Mouse (Mus musculus): ENCODE results near the gene Fuz.
"Not testable (repeated sequence)": the region's sequence is repeated elsewhere in the genome, so short reads cannot be mapped to it uniquely, and the experiment has no call there.

The Fuz gene

DNA sequence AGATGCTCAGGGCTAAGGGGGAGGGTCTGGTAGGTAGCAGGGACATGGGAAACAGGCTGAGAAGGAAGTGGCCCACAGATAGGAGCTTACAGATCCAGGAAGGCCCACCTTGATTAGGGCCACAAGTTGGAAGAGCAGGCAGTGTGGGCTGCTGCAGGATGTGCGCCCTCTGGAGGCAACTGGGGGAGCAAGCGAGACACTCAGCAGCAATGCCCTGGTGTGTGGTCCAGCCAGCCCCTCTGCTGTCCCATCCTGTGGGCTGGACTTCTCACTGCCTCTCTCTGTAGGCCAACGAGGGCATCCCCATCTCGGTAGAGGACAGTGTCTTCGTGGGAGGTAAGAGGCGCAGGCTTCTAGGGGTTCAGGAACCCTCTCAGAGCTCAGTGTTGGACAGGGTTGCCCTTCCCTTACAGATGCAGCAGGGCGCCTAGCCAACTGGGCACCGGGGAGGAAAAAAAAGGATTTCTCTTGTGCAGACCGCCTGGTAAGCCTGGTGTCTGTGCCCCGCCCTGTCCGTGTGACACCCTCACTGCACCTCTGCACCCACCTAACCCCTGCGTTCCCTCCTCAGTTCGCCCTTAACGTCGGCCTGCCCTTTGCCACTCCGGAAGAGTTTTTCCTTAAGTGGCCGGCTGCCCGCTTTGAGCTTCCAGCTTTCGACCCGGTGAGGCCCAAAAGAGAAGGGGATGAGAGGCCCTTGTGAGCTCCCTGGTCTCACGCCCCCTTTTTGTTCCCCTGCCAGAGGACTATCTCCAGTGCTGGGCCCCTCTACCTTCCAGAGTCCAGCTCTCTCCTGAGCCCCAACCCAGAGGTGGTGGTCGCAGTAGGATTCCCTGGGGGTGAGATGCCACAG is 35.1 kb upstream of the Fuz start:
- in situ Hi-C loops (cut with MboI; ENCODE audit: low sequenced_read_pairs), result no loop called here

DNA sequence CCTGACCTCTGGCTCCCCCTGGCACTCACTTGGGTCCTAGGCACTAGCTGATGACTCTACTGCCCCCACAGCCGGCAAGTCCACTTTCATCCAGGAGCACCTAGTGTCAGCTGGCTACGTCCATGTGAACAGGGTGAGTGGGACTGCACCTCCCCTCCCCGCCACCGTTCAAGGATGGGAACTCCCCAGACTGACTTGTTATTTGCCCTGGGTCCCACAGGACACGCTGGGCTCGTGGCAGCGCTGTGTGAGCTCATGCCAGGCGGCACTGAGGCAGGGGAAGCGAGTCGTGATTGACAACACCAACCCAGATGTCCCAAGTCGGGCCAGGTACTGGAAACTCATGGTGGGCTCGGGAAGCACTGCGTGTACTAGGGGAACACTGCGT is 34.5 kb upstream of the Fuz start:
- in situ Hi-C loops (cut with MboI; ENCODE audit: low sequenced_read_pairs), result no loop called here

DNA sequence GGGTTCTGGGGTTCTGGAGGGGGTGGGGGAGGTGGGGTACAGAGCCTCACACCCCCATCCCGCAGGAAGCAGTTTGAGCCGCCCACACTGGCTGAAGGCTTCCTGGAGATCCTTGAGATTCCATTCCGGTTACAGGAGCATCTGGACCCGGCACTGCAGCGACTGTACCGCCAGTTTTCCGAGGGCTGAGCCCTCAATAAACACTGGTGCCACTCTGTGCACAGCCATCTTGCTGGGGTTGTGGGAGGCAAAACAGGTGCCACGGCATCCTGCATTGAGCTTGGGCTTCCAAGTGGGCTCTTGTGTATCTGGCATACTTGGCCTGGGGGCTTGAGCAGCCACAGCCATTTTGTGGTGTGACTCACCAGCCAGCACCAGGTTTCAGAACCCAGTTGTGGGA is 33.4 kb upstream of the Fuz start:
- in situ Hi-C loops (cut with MboI; ENCODE audit: low sequenced_read_pairs), result no loop called here

DNA sequence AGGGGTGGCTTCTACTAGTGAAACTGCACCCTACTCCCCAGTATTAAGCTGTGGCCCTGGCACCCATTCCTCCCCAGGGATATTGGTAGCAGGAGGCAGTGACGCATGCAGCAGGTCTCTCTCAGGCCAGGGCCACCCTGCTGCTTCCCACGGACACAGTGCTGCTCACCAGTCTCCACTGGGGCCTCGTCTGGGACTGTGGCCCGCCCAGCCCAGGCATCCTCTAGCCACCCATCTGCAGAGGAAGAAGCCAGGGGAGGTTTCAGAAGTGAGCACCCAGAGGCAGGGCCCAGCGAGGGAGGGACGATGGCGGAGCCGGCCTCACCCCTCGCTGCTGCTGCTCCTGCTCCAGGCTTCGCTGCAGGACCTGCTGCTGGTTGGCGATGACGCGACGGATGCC is 32.7 kb upstream of the Fuz start:
- in situ Hi-C loops (cut with MboI; ENCODE audit: low sequenced_read_pairs), result no loop called here

DNA sequence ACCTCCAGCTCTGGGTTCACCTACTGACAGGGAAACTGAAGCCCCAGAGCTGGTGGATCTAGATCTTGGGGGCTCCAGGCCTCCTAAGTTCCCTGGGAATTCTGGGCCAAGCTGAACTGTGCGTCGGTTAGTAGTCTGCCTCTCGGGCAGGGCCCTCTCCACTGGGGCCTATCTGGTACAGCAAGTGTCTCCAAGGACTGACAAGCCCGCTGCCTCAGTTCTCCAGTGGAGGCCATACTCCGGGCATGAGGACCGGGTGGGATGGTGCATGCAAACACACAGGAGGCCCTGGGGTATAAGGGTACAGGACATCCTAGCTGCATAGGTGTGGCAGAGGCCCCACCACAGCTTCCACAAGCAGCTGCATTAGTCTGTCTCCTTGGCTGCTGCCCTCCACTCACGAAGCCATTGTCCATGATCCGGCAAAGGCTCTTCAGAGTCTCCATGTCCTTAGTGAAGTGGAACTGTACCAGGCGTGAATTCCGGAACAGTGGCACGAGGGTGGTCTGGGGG is 31.8 kb upstream of the Fuz start:
- in situ Hi-C loops (cut with MboI; ENCODE audit: low sequenced_read_pairs), result no loop called here

DNA sequence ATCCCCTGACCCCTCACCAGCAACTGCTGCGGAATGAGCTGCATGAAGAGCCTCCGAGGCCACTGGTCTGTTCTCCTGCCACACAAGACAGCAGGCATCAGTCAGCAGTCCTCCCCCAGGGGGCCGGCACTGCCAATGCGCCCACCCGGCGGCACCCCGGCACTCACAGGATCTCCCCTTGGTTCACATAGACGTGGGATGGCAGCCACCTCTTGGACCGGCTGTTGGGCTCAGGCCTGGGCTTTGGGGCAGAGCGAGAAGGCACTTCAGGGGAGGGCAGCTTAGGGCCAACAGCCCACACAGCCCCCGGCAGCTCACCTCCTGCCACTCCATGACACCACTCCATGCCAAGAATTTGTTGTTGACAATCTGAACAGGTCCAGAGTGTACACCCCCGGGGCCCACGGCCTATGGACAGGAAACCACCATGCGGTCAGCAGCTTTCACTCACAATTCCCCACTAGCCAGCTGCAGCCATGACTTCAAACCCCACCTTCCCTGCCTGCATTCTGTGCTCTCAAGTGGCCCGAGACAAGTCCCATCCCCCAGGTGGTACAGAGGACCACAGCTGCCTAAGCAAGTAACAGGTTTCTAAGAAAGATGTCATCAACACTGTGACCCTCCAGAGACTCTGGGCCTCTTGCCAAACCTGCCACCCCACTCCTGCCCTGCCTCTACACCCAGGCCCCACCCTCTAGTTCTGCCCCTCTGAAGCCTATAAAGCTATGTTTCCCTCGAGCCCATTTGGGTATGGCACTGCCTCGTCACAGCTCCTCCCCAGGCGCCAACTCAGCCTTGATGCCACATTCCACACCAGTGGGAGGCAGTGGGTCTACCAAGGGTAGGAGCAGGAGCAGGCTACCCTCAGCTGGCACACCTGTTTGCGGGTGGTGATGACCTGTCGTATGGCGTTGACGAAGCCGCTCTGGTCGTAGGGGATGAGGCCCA is 31.0 kb upstream of the Fuz start:
- in situ Hi-C loops (cut with MboI; ENCODE audit: low sequenced_read_pairs), result no loop called here

DNA sequence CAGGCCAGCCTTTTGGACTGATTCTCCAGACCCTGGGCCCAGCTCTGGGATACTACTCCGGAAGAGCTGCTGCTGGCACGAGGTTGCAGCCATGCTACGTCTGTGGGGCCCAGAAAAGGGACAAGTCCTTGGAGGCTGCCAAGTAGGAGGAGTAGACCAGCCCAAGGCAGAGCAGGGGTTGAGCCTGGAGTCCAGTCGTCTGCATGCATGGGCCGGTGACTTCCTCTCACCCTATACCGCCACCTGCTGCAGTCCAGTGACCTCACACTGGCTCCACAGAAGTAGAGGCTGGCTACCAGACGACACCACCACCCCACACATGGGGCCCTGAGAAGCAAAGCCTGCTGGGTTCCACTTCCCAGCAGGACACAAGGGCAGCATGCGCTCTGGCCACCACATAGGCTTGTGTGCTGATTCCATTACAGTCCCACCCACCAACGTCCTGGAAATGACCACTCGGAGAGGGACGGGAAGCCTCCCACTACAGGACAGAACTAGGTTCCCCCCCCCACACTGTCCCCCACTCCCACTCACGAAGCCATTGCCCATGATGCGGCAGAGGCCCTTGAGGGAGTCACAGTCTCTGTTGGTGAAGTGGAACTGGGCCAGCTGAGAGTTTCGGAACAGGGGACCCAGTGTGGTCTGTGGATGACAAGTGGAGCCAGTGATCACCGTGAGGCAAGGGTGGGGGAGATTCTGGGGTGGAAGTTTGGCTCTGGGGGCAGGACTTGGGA is 29.4 kb upstream of the Fuz start:
- in situ Hi-C loops (cut with MboI; ENCODE audit: low sequenced_read_pairs), result no loop called here

DNA sequence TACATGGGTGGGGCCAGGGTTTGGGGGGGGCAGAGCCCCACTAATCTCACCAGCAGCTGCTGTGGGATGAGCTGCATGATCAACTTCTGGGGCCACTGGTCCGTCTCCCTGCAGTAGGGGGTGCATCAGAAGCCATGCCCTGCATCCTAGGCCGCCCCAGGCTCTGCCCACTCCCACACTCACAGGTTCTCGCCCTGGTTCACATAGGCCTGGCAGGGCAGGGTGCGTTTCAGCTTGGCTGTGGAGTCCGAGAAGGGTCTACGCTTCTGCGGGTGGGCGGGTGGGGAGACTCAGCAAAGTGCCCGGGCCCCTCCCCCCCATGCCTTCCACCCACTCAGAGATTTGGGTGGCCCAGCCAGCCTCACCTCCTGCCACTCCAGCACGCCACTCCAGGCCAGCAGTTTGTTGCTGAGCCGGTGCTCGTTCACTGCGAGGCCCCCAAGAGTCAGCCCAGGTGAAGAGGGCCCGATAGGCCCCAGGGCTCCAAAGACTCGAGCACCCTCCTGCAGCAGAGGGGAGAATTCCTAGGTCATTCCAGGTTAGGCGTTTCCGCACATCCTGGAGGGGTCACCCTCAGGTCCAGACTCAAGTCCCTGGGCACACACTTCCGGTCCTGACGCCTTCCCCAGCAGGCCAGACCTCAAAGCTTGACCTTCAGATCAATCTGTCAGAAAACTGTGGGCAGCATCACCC is 28.7 kb upstream of the Fuz start:
- in situ Hi-C loops (cut with MboI; ENCODE audit: low sequenced_read_pairs), result no loop called here

DNA sequence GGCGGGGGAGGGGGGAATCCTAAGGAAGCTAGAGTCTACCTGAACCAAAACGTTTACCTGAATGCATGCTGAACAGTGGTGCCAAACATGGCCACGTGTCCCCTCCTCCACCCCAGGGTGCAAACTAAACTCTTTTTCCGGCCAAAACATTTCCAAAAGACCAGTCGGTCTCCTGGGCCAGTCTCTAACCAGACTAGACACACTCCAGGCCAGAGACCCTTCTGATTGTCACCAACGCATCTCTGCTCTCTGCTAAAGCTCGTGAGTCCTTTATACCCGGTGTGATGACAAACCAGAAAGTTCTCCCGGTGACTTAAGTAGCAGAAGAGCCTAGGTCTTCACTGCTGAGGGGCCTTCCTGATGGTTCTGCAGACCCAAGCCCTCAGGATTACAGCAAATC is 28.1 kb upstream of the Fuz start:
- in situ Hi-C loops (cut with MboI; ENCODE audit: low sequenced_read_pairs), result no loop called here

DNA sequence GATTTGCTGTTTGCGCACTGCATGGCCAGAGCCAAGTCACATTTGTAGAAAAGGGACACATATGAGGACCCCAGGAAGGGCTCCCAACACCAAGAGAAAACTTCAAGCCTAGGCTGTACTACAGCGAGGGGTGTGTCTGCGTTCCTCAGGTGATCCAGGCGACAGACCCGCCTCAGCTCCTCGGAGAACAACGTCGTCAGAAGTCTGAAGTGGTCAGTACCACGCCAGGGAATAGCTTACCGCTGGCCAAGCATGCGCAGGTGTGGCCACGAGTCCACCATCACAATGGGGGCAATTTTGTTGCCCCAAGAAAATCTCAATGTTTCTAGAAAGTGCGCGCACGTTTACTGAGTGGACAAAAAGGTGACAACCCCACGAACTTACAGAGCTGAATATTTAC is 27.4 kb upstream of the Fuz start:
- in situ Hi-C loops (cut with MboI; ENCODE audit: low sequenced_read_pairs), result no loop called here

DNA sequence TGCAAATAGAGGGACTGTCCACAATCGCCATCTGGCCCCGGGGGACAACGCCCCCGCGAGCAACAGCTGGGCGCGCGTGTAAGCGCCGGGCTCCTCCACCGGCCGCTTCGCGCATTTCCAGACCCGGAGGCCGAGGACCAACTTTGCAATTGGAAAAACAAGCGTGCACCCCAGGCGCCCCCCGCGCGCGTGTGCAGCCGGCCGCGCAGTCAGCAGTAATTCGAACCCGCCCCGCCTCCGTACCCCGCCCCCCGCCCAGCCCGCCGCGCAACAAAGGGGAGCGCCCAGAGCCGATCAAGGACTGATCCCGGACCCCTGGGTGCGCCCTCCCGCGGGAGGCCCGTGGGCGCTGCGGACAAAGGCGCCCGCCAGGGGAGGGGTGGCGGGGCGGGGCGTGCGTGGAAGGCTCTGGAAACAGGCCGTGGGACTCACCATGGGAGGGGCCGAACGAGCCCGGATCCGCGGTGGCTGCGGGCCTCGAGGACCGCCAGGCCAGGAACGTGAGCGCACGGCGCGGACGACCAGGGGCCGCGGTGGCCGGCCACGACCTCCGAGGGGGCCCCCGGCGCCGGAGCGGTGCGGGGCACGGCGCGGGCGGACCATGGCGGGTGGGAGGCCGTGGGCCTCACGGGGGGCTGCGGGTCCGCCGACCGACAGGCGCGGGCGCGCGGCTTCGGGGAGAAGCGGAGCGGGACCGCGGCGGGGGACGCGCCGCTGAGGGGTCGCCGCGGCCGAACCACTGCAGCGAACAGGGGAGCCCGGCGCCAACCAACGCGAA is 26.8 kb upstream of the Fuz start:
- in situ Hi-C loops (cut with MboI; ENCODE audit: low sequenced_read_pairs), result no loop called here

DNA sequence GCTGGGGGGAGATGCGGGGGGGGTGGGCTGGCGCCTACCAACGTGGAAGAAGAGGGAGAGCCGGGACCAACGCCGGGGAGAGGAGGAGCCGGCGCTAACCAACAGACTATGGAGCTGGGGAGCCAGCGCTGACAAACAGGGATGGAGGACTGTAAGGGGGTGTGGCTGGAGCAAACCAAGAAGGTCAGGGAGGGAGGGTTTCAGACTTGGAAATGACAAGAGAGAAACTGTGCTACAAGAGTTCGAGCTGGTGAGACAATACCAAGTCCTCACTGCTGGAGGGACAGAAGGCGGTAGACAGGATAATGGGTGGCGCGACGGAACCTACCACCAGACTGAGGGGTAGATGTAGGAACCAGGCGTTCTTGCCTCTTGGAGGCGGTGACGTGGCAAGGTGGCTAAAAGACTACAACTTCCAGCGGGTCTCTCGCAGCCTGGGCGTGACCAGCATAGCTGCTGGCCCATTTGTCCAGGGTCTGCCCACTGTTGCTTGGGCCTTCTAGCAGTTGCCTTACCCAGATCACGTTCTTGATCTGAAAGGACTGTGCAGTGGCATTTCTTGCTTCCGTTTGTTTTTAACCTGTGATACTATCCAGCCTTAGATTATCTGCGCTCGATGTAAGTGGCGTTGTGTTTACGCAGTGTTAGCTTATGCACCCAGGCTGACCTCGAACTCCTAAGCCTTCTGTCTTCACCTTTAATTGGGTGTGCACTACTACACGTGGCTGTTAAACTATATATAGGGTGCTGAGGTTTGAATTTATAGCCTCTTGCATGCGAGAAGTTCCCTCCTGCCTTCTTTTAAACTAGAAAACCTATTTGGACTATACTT is 26.0 kb upstream of the Fuz start, which contains the start of gene Ptov1:
Gene Ptov1, minus strand, starts transcription at position 92 of the 832 bp plus-strand sequence.
- in situ Hi-C loops (cut with MboI; ENCODE audit: low sequenced_read_pairs), result no loop called here

DNA sequence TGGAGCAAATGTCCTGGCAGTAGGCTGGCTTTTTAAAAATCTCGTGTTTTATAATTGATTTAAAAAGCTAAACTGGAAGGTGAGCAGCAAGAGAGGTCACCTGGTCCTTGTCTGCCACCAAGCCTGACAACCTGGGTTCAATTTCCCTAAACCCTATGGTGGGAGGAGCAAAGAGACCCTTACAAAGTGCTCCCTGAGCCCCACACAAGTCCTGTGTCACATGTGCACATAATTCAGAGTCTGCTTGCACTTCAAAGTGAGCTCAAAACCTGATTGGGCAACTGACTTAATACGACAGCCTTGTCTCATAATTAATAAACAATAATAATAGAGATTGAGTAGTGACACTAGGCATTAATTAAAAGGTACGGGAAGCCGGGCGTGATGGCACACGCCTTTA is 25.3 kb upstream of the Fuz start:
- in situ Hi-C loops (cut with MboI; ENCODE audit: low sequenced_read_pairs), result no loop called here

DNA sequence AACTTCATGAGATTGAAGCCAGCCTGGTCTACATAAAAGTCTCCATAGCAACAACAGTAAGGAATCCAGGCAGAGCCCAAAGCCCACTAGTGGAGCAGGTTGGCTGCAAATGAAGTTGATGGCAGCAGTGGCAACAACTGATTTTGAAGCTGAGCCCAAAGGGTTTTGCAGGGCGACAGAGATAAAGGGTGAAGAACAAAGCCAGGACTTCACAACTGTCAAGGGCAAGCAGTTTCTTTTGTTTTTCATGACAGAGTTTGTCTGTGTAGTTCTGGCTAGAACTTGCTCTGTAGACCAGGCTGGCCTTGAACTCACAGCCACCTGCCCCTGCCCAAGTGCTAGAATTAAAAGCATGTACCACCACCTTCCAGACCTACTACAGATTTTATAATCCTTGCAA is 24.7 kb upstream of the Fuz start:
- in situ Hi-C loops (cut with MboI; ENCODE audit: low sequenced_read_pairs), result no loop called here

DNA sequence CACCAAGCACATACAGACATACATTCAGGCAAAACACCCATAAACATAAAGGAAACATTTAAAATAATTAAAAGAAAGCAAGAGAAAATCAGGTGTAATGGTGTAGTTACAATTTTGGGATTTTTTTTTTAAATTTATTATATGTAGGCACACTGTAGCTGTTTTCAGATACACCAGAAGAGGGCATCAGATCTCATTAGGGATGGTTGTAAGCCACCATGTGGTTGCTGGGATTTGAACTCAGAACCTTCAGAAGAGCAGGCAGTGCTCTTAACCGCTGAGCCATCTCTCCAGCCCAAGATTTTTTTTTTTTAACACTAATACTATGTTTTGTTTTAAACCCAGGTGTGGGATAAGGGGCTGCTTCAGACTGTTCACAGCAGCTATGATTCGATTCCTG is 24.1 kb upstream of the Fuz start:
- in situ Hi-C loops (cut with MboI; ENCODE audit: low sequenced_read_pairs), result not testable (repeated sequence)

DNA sequence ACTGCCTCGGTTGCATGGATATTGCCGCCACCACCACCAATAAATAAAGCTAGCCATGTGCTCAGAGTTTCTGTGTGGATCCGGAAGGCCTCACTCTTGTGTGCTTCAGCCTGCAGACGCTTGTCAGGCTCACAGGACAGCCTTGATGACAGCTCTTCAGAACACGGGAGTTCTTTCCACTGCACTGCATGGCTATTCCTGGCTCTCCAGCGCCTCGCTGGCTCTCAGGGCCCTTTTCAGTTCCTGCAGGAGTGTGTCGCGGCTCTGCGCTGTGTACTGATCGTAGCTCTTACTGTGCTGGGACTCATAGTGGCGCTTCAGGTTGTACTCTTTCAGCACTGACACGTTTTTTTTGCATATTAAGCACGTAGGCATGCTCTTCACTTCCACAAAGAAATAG is 18.0 kb upstream of the Fuz start:
- in situ Hi-C loops (cut with MboI; ENCODE audit: low sequenced_read_pairs), result no loop called here

DNA sequence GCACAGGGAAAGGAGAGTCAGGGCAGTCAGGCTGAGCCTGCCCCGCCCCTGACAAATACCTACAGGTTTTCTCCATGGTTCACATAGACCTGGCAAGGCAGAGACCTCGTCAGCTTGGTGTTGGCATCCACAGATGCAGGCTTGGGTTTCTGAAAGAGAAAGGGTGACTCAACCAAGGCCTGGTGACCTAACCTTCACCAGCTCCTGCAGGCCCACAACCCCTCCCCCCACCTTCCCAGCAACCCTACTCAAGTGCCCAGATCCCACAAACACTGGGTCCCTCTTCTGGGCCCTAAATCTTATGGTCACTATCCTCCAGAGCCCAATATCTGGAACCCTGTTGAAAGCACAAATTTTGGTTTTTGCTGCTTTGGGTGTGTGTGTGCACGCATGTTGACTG is 12.8 kb upstream of the Fuz start:
- in situ Hi-C loops (cut with MboI; ENCODE audit: low sequenced_read_pairs), result no loop called here

DNA sequence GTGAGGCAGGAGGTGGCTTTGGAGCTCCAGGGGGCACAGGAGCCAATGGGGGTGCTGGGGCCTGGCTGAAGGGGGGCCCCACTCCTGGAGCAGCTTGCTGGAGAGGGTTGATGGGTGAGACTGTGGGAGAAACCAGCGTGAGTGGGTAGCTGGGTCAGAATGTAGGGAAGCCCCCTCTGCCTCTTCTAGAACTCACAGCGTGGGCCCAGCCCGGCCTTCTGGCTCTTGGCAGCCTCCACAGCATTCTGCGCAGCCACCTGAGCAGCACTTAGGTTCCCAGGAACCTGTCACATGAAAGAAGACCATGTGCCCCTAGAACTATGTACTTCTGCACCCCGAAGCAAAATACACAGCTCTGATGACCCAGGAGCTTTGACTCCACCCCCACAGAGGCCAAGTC is 11.2 kb upstream of the Fuz start:
- in situ Hi-C loops (cut with MboI; ENCODE audit: low sequenced_read_pairs), result no loop called here

DNA sequence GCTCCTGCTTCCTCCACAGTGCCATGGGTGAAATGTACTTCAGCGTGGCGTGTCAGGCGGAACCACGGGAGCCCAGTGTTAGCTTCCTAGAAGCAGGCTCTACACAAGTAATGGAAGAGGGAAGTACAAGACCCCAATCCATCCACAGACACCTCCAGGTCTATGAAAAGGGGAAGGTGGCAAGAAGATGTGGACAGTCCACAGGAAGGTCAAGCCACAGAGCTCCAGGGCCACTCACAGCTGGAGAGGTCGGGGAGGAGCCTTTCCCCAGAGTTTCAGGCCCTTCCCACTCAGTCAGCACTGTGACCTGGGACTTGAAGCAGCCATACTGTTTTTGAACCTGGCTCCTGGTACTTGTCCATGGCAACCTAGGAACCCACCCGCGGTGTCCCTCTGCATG is 8.9 kb upstream of the Fuz start:
- in situ Hi-C loops (cut with MboI; ENCODE audit: low sequenced_read_pairs), result no loop called here
